Mouse (Mus musculus): ENCODE measurements around the gene Hps3. TPM values are rescaled to one million over a fixed set of nuclear protein-coding genes. Genes with fewer than 3 reads are reported as not detected.
"Not testable (repeated sequence)": the region's sequence is repeated elsewhere in the genome, so short reads cannot be mapped to it uniquely, and the experiment has no call there.

Hps3 gene
- total RNA-seq, 2 experiments from 2014 or later = 88.3 to 112 TPM

DNA sequence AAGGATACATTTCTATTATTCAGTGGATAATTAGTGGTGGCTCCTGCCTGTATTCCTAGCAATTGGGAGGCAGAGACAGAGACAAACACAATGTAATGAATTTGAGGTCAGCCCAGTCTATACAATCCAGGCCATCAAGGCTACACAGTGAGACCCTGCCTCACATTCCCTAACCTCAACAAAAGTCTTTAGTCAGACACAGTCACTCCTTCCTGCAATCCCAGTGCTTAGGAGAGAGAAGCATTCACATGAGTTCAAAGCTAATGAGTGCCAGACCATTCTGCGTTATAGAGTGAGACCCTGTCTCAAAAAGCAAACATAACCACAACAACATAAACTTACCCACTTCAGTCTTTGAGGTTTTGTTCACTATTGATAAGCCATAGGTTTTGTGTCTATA is 81.7 kb downstream of the Hps3 start:
- no peak for ATAC-seq (ENCODE audit: poor library complexity, severe bottlenecking)

DNA sequence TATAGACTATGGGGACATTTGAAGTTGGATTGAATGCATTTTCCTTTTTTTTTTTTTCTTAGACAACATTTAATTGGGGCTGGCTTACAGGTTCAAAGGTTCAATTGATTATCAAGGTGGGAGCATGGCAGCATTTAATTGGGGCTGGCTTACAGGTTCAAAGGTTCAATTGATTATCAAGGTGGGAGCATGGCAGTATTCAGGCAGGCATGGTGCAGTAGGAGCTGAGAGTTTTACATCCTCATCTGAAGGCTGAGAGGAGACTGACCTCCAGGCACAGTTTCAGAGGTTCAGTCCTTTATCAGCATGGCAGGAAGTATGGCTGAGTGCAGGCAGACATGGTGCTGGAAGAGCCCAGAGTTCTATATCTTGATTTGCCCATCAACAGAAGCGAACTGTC is 85.7 kb downstream of the Hps3 start:
- not testable (repeated sequence) for ATAC-seq (ENCODE audit: poor library complexity, severe bottlenecking)

DNA sequence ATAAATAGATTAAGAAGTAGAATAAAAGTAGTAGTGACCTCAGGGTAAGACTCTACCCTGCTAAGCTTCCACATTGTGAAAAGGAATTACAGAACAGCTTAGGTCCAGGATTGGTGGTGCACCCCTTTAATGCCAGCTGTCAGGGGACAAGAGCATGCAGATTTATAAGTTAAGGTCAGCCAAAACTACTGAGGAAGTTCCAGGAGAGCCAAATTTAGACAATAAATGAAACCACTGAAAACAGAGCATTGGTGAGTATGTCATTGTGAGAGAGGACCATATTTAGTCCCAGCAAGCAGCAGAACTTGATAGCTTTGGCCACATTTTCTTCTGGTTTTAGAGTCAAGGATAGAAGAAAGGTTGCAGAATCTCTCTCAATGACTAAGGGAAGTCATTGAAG is 86.6 kb downstream of the Hps3 start:
- no peak for ATAC-seq (ENCODE audit: poor library complexity, severe bottlenecking)

Other genes with a start within 250 kb of the Hps3 start
- gene Cp, start 78.3 kb downstream of the Hps3 start, total RNA-seq (2015) = 1.0 and 3.0 TPM in 2 replicates
- 3.0 and 3.6 TPM in 2 replicates for gene Cp, start 78.3 kb downstream of the Hps3 start, total RNA-seq (2017)
- gene Hltf, start 22.5 kb upstream of the Hps3 start, total RNA-seq (2015) = 57.8 and 70.3 TPM in 2 replicates
- gene Hltf, start 22.5 kb upstream of the Hps3 start, total RNA-seq (2017) = 51.8 and 58.5 TPM in 2 replicates
- gene Gyg, start 120.0 kb upstream of the Hps3 start, total RNA-seq (2015) = 190 and 197 TPM in 2 replicates
- 64.1 and 69.4 TPM in 2 replicates for gene Gyg, start 120.0 kb upstream of the Hps3 start, total RNA-seq (2017)
- 186 and 191 TPM in 2 replicates for gene Cpa3, start 206.9 kb upstream of the Hps3 start, total RNA-seq (2015)
- 76.1 and 82.0 TPM in 2 replicates for gene Cpa3, start 206.9 kb upstream of the Hps3 start, total RNA-seq (2017)
- not detected in 2 replicates for gene Cpb1, start 240.4 kb upstream of the Hps3 start, total RNA-seq (2015)
- not detected in 2 replicates for gene Cpb1, start 240.4 kb upstream of the Hps3 start, total RNA-seq (2017)

All from megakaryocyte, adult 5-6 weeks (primary cell).